Mouse (Mus musculus) frontal cortex, postnatal 10 days (tissue): ENCODE measurements around the gene Gm42417.

ENCODE experiments used
- DNase-seq, 2 experiments: peaks; one replicate each; pipeline ENCODE4 v3.0.0; 2022; ENCODE audit warnings: low spot score in 2 of 2, mixed read lengths in 1 of 2

Gm42417 gene

DNA sequence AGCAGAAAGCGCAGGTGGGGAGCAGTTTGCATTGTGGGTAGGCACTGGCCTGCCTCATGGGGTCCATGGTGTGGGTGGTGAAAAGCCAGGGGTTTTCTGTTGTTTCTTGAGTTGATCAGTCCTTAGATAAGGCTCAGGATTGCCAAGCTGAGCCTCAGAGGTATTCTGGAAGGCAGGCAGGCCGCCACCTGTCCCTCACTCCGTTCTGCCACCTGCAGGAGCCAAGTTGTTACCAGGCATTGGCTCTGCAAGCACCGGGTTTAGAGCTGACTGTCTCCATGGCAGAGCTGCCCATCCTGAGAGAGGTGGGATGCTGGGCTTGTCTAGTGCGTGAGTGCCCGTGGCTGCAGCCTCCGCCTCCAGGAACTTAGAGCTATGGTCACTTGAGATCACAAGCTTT, 17.0 kb downstream of the Gm42417 start:
- DNase-seq = no peak

DNA sequence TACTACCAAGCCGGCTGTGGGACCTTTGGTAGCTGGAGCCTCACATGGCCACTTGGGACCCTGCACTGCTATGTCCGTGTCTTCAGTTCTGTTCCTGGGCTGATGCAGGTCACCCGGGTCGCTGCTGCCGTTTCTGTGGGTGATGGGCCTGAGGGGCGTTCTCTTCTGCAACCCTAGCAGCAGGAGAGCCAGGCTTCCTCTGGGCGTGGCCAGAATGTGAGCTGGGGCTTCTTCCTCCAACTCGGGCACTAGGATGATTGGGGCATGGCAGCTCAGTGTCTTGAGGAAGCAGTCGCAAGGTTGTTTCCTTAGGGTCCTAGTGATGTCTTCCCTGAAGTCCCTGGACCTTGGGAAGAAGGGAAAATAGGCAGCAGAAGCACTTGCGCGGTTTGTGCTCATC, 19.6 kb downstream of the Gm42417 start:
- no peak for DNase-seq

GRCm38 (mm10) chr1:36518259-36518658, 21.0 kb downstream of the Gm42417 start:
- DNase-seq = no peak

DNA sequence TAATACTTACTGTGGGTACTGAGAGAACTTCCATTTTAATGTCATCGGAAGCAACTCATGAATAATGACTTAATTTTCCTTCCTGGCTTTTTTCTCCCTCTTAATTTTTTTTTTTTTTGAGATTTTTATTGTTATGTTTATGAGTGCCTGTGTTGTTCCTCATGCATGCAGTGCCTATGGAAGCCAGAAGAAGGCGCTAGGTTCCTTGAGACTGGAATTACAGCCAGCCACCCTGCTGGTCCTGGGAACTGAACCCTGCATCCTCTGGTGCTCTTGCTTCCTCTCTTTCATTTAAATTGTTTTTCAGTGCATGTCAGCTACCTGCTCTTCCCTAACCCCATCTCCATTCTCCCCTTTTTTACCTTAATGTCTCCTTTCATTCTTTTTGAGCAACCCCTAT, 25.5 kb downstream of the Gm42417 start:
- DNase-seq = no peak

GRCm38 (mm10) chr1:36513310-36513709, 25.9 kb downstream of the Gm42417 start:
- no peak for DNase-seq

GRCm38 (mm10) chr1:36512966-36513280, 26.3 kb downstream of the Gm42417 start:
- DNase-seq = no peak

DNA sequence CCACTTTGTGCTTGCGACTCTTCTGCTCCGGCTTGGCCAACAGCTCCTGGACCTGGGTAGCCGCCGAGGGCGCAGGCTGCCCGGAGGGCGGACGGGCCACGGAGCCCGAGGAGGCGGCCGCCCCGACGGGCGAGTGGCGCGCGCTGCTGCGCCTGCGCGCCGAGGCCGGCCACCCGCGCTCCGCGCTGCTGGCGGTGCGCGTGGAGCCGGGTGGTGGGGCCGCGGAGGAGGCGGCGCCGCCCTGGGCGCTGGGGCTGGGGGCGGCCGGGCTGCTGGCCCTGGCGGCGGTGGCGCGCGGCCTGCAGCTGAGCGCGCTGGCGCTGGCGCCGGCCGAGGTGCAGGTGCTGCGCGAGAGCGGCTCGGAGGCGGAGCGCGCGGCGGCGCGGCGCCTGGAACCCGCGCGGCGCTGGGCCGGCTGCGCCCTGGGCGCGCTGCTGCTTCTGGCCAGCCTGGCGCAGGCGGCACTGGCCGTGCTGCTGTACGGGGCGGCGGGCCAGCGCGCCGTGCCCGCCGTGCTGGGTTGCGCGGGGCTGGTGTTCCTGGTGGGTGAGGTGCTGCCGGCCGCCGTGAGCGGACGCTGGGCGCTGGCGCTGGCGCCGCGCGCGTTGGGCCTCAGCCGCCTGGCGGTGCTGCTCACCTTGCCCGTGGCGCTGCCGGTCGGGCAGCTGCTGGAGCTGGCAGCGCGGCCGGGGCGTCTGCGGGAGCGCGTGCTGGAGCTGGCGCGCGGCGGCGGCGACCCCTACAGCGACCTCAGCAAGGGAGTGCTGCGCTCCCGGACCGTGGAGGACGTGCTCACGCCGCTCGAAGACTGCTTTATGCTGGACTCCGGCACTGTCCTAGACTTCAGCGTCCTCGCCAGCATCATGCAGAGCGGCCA, 26.9 kb downstream of the Gm42417 start:
- peak in 1 of 2 experiments; percentile 51 for DNase-seq

DNA sequence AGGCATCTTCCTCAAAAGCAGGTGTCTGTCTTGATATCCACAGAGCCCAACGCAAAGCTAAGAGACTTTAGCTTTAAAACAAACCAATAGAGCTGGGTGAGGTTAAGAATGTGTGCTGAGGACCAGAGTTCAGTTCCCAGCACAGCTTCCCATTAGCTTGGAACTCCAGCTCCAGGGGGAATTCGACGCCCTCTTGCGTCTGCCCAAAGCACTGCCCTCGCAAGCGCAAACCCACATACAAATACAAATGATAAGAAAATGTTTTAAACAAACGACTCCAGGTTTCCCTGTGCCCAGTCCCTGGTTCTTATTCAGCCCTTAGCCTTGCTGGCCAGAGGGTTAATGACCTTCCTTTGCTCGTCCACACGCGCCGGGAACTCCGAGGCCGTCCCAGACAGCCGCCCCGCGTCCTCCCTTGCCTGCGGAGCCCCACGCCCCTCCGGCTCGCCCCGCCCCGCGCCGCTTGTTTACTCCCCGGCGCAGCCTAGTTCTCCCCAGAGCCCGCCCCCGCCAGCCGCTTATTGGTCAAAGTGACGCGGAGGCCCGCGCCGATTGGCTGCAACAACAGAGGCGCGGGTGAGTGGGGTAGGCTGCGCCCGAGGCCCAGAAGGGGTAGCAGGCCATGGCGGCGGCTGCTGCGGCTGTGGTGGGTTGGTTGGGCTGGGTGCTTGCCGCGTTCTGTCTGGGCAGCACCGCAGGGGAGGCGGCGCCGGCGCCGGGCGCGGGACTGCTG, 27.8 kb downstream of the Gm42417 start, which contains the start of gene Cnnm3:
Gene Cnnm3 (plus strand): TSS at position 579 of the 733 bp plus-strand sequence.
- peak; percentile 96 to 99 for DNase-seq

DNA sequence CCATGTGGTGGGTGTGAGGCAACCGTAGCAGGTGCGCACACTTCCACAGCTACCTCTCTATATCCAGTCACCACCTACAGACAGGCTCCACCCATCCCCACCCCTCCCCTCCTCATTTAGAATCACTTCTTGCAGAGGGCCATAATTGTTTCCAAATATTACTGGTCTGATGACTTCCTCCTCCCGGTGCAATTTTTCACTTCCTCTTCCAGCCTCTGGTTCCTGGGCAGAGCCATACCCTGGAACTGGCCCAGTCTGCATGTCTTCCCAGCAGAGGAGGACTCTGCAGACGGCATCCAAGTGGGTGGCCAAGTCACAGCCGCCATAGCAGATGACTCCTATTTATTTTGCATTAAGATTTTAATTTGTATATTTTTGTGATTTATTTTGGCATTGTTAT, 31.0 kb downstream of the Gm42417 start:
- DNase-seq = no peak

- peak in 1 of 2 experiments; percentile 65 for DNase-seq
These were observed 38.0 kb downstream of the Gm42417 start for GRCm38 (mm10) chr1:36501261-36501660.

- DNase-seq = no peak
These were observed 41.9 kb downstream of the Gm42417 start for GRCm38 (mm10) chr1:36497312-36497711.

- no peak for DNase-seq
These were observed 42.5 kb downstream of the Gm42417 start for GRCm38 (mm10) chr1:36496719-36497118.

GRCm38 (mm10) chr1:36493299-36493698, 45.9 kb downstream of the Gm42417 start:
- DNase-seq = no peak

DNA sequence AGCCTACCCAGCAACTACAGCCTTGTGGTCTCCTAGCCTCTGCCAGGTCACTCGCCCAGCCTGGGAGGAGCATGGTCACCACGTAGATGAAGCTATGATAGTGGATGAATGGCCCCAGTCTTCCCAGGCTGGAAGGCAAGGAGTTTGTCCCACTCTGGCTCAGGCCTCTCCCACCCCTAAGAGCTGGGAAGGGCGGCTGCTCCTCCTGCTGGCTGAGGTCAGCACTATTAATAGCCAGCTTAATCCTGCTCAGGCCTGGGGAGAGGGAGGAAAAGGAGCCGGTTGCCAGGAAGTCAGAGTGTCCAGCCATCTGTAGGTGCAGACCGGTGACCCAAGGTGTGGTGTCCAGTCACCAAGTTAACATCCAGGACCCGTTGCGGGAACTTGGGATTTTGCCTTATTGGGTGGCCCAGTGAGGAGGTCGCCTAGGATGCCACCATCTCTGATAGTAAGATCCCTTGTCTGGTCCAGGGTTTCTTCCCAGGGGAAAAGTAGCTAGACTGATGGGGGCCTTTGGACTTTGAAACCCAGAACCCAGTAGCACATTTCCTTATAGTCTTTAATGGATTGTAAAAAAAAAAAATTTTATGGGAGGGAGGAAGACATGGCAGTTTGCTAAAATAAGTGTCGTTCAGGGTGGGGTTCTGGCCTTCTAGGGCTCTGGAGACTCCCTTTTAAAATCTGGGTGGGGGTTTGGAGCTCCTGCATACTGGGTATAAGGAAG, 46.7 kb downstream of the Gm42417 start:
- no peak for DNase-seq

DNA sequence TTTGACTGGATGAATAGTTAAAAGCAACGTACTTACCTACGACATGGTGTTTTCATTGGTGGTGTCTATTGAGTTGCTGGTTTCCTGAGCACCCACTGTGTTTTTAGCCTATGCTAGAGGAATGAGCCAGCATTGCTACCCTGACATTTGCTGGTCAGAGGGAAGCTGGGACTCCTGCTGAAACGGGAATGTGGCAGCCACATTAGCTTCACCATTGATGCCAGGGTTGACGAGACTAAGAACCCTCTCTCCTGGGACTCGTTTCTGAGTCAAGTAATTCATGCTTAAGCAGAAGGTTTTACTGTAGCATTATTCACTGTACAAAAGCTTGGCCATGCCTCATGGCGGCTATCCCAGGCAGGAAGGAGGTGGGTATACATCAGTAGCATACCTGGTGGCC, 49.6 kb downstream of the Gm42417 start:
- no peak for DNase-seq

GRCm38 (mm10) chr1:36487111-36487510, 52.1 kb downstream of the Gm42417 start:
- DNase-seq = no peak

- DNase-seq = no peak
These were observed 54.1 kb downstream of the Gm42417 start for GRCm38 (mm10) chr1:36485080-36485479.

GRCm38 (mm10) chr1:36483825-36484224, 55.4 kb downstream of the Gm42417 start:
- no peak for DNase-seq
